15 mouse cellular contexts compared by ENCODE assay signal in genomic region chr5:144845352-144845751, GRCm38 (mm10).
A peak's percentile ranks its signal among the peaks of the same experiment; 100 is the strongest.
DNase-seq lines count a peak whose midpoint lies in the region.
"Had no signal": no experiment of that assay in that cellular context is flagged by ENCODE, and none has a peak within 500 bp of the region (broad histone marks: within the 10 kb centered on the region; RNA-seq: fewer than 3 reads in every experiment).

No protein-coding gene starts in this region.

- peak; percentile 27 to 42 for DNase-seq in layer of hippocampus, postnatal 36 days
- DNase-seq in layer of hippocampus, adult 8-10 months (ENCODE audit: low spot score in 2 of 2), result no peak
- DNase-seq in cerebellum, adult 11 months, result peak; percentile 81
- DNase-seq in cerebellum, adult 9-10 months, result peak; percentile 90
- peak; percentile 76 to 77 for DNase-seq in cerebellum, postnatal 36 days
- DNase-seq in urinary bladder, adult 2 months (ENCODE audit: low spot score), result no peak
- no peak for DNase-seq in heart, postnatal 36 days
- DNase-seq: adrenal gland, postnatal 25 days; gastrocnemius, postnatal 14 days; heart, adult 11 months; kidney, adult 11 months; kidney, postnatal 14 days; right cerebral cortex, adult 18-20 months; spleen, adult 18-20 months; thymus, postnatal 25 days had no signal

- intact Hi-C loops in heart, postnatal 36 days (cut with DNase I), result no loop called here

Comparison
In these comparisons a context has a peak if more than half of its experiments do, and no peak if none do; other contexts are left out.
1. DNase-seq: peak in layer of hippocampus, postnatal 36 days (2 of 2), cerebellum, adult 11 months (single experiment), cerebellum, adult 9-10 months (single experiment) and cerebellum, postnatal 36 days (2 of 2); none in layer of hippocampus, adult 8-10 months (0 of 2), urinary bladder, adult 2 months (single experiment) and heart, postnatal 36 days (0 of 2).